In the genomic region with DNA sequence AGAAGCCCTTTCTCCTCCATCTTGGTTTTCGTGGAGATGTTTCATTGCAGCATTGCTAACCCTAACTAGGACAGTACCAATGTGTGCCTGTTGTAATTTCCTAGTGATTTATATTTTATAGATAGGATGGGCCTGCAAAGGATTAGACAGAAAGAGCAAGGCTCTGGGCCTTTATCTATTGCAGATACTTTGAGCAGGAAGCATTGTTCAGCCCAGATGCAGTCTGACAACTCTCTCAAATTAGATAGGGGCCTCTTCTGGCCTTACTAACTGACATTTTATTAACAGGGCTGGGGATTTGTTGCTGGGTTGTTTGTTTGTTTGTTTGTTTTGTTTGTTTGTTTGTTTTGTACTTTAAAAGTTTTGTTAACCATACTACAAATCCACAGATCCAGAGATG, we compare ENCODE assay signal across 18 mouse cellular contexts. TPM values are rescaled to one million over a fixed set of nuclear protein-coding genes. Genes with fewer than 3 reads are reported as not detected.
"Had no signal": no experiment of that assay in that cellular context is flagged by ENCODE, and none has a peak within 500 bp of the region (broad histone marks: within the 10 kb centered on the region; RNA-seq: fewer than 3 reads in every experiment).

No protein-coding gene starts in this region.

- DNase-seq: retina, postnatal 1 day; right cerebral cortex, adult 18-20 months; right cerebral cortex, postnatal 14 days; right cerebral cortex, postnatal 25 days; right cerebral cortex, postnatal 4 days; spleen, adult 18-20 months; thymus, adult 18-20 months; thymus, adult 2 months; thymus, postnatal 14 days; thymus, postnatal 25 days; thymus, postnatal 36 days; thymus, postnatal 4 days had no signal

- H3K36me3 ChIP-seq: neural tube, embryonic 13.5 days; neural tube, embryonic 15.5 days; stomach, embryonic 15.5 days had no signal

- H3K27me3 ChIP-seq: neural tube, embryonic 13.5 days; neural tube, embryonic 15.5 days; stomach, embryonic 15.5 days had no signal

- H3K9ac ChIP-seq: neural tube, embryonic 13.5 days; neural tube, embryonic 15.5 days; stomach, embryonic 15.5 days had no signal

- H3K27ac ChIP-seq: neural tube, embryonic 13.5 days; neural tube, embryonic 15.5 days; stomach, embryonic 15.5 days; stomach, postnatal 0 days had no signal

- H3K4me3 ChIP-seq: neural tube, embryonic 13.5 days; neural tube, embryonic 15.5 days; stomach, embryonic 15.5 days had no signal

- H3K9me3 ChIP-seq: neural tube, embryonic 15.5 days; stomach, embryonic 15.5 days had no signal

- H3K4me1 ChIP-seq: neural tube, embryonic 15.5 days had no signal

RNA-seq across cellular contexts. Expression of a gene that starts 25.4 kb away (rescaled TPM):
- total RNA-seq: neutrophil, adult 5-6 weeks had no signal
- polyA plus RNA-seq: testis, adult 2 months had no signal
